Mouse (Mus musculus) embryonic facial prominence, embryonic 13.5 days (tissue): ENCODE data around the gene Vasn. TPM values are rescaled to one million over a fixed set of nuclear protein-coding genes. Genes with fewer than 3 reads are reported as not detected.

ENCODE experiments used
- ATAC-seq: fragments of 200-750 bp; cut with Nextera tagmentation; 2 replicates; pipeline ENCODE4 v1.8.0; 2017; ENCODE audit warnings: low read depth; ENCODE audit not compliant: insufficient number of reproducible peaks, insufficient read depth, low FRiP score, low TSS enrichment
- H3K27ac ChIP-seq: fragments of 300-500 bp; sonication (generic); 2 replicates; pipeline ENCODE4 v1.5.1; 2015; ENCODE audit warnings: moderate library complexity, mild to moderate bottlenecking, inconsistent platforms
- H3K27me3 ChIP-seq: fragments of 300-500 bp; sonication (generic); 2 replicates; pipeline ENCODE4 v1.6.1; 2015; ENCODE audit warnings: mild to moderate bottlenecking, inconsistent platforms
- H3K36me3 ChIP-seq: fragments of 300-500 bp; sonication (generic); 2 replicates; pipeline ENCODE4 v1.6.1; 2015; ENCODE audit warnings: mild to moderate bottlenecking, inconsistent platforms
- H3K4me1 ChIP-seq: fragments of 300-500 bp; sonication (generic); 2 replicates; pipeline ENCODE4 v1.6.1; 2015; ENCODE audit warnings: inconsistent platforms
- H3K4me2 ChIP-seq: fragments of 300-500 bp; sonication (generic); 2 replicates; pipeline ENCODE4 v1.6.1; 2015; ENCODE audit warnings: moderate library complexity, mild to moderate bottlenecking, inconsistent platforms
- H3K4me3 ChIP-seq: fragments of 300-500 bp; sonication (generic); 2 replicates; pipeline ENCODE4 v1.5.1; 2015; ENCODE audit warnings: mild to moderate bottlenecking, inconsistent platforms
- H3K9ac ChIP-seq: fragments of 300-500 bp; sonication (generic); 2 replicates; pipeline ENCODE4 v1.6.1; 2015; ENCODE audit warnings: mild to moderate bottlenecking, inconsistent platforms
- H3K9me3 ChIP-seq: fragments of 300-500 bp; sonication (generic); 2 replicates; pipeline ENCODE4 v1.6.1; 2016; ENCODE audit warnings: inconsistent platforms
- whole genome bisulfite sequencing: fragments of 180-500 bp; shearing (Covaris S2); methylation state at CpG from one replicate; pipeline ENCODE4 v1.1.7; 2015; ENCODE audit warnings: mixed read lengths; 5-methylcytosine and 5-hydroxymethylcytosine counted together
- polyA plus RNA-seq: library from polyadenylated mRNA; unstranded; fragments of >200 nt; fragmentation: Nextera tagmentation; extraction: Ambion mirVana; gene quantifications from 2 replicates; pipeline ENCODE4 v1.2.1, GENCODE M21; 2015

Gene Vasn
- polyA plus RNA-seq, 1 experiment from 2014 or later, result 29.2 TPM

DNA sequence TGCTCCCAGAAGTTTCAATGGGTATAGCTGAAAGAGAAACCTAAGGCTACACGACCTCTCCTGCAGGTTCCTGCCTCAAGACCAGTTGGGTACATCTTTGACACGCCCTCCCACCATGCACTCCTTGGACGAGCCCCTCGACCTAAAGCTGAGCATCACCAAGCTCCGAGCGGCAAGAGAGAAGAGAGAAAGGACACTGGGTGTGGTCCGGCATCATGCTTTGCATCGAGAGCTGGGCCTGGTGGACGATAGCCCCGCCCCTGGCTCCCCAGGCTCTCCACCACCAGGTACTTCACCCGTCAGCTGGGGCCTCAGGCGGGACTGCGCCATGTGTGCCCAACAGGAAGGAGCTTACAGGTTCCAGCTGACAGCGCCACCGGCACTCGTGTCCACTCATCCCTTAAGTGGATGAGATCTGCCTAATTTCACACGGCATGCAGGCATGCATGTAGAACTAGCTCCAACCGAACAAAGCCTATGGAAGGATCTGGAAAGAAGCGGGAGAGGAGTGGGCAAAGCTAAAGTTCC, 31.1 kb upstream of the Vasn start:
- Histone ChIP-seq H3K4me1 (peaks cover 50% of the 10 kb centered on the region), H3K9me3 (no peaks in the 10 kb centered on the region), H3K27ac (no peak overlapping the region), H3K36me3 (peaks cover 52% of the 10 kb centered on the region), H3K9ac (no peak overlapping the region), H3K4me3 (no peak overlapping the region), H3K4me2 (no peak overlapping the region), H3K27me3 (no peaks in the 10 kb centered on the region)
- ATAC-seq, result no peak
- 81% methylated on average over 19 of the region's 19 CpGs for WGBS

DNA sequence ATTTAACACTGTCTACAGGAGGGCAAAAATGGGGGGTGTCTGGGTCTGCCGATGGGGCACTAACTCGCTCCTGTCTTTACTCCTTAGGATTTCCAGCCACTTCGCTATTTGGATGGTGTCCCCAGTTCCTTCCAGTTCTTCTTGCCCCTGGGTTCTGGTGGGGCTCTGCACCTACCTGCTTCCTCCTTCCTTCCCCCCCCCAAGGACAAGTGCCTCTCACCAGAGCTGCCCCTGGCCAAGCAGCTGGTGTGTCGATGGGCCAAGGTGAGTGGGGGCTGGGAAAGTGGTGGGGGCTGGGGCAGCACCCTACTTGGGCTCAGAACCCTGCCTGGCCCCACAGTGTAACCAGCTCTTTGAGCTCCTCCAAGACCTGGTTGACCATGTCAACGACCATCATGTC, 28.5 kb upstream of the Vasn start:
- Histone ChIP-seq H3K4me1 (peaks cover 24% of the 10 kb centered on the region), H3K27ac (no peak overlapping the region), H3K9ac (no peak overlapping the region), H3K4me3 (no peak overlapping the region), H3K4me2 (no peak overlapping the region), H3K9me3 (no peaks in the 10 kb centered on the region), H3K27me3 (no peaks in the 10 kb centered on the region), H3K36me3 (peaks cover 78% of the 10 kb centered on the region)
- ATAC-seq, result no peak
- 92% methylated on average over 5 of the region's 5 CpGs for WGBS

DNA sequence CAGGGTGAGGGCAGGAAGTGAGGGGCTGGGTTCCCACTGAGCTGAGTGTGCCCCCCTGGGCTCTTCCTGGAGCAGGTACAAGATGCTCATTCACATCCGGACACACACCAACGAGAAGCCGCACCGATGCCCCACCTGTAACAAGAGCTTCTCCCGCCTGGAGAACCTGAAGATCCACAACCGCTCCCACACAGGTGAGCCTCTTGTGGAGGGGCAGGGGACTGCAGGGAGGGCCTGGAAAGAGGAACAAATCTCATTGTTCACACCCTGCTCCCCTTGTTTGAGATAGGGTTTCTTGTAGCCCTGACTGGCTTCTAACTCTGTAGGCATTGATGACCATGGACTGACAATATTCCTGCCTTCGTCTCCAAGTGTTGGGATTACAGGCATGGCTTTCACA, 28.1 kb upstream of the Vasn start:
- H3K9ac ChIP-seq, result no peak overlapping the region
- no peak overlapping the region for H3K27ac ChIP-seq
- H3K9me3 ChIP-seq, result no peaks in the 10 kb centered on the region

DNA sequence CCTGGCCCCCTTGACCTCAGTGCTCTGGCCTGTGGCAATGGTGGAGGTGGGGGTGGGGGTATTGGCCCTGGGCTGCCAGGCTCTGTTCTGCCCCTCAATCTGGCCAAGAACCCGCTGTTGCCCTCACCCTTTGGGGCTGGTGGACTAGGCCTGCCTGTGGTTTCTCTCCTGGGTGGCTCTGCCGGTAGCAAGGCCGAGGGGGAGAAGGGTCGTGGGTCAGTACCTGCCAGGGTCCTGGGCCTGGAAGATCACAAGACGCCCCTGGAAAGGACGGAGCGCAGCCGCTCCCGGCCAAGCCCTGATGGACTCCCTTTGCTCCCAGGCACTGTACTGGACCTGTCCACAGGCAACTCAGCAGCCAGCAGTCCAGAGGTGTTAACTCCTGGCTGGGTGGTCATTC, 26.0 kb upstream of the Vasn start:
- no peak overlapping the region for H3K4me2 ChIP-seq
- H3K4me3 ChIP-seq, result no peak overlapping the region
- H3K36me3 ChIP-seq, result peaks cover 97% of the 10 kb centered on the region
- H3K27ac ChIP-seq, result no peak overlapping the region
- WGBS, result 90% methylated on average over 9 of the region's 9 CpGs
- no peak for ATAC-seq
- no peaks in the 10 kb centered on the region for H3K27me3 ChIP-seq
- no peaks in the 10 kb centered on the region for H3K9me3 ChIP-seq
- H3K9ac ChIP-seq, result no peak overlapping the region
- H3K4me1 ChIP-seq, result no peaks in the 10 kb centered on the region

More for the DNA sequence above, 28.1 kb upstream of the Vasn start:
- no peak overlapping the region for H3K4me2 ChIP-seq
- H3K4me3 ChIP-seq, result no peak overlapping the region
- H3K4me1 ChIP-seq, result peaks cover 19% of the 10 kb centered on the region
- no peaks in the 10 kb centered on the region for H3K27me3 ChIP-seq
- H3K36me3 ChIP-seq, result peaks cover 83% of the 10 kb centered on the region
- ATAC-seq, result no peak
- 84% methylated on average over 7 of the region's 7 CpGs for WGBS

DNA sequence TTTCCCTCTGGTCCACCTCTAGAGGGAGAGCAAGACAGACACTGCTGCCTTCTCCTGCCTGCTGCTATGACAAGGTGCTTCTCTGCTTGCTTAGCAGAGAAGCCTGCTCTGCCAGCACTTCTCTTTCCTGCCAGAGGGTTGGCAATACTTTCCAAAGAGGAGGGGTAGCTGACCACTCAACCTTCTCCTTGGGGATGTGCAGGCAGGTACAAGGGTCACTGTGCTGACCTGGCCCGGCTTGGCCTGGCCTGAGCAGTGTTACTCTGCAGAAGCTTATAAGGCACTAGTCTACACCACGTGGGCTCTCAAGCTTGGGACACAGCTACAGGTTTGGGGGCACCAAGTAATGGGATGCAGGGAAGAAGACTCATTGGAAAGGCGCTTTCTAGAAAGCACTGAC, 25.1 kb upstream of the Vasn start:
- no peak overlapping the region for H3K4me3 ChIP-seq
- no peak overlapping the region for H3K27ac ChIP-seq
- H3K9me3 ChIP-seq, result no peaks in the 10 kb centered on the region
- no peak for ATAC-seq
- no peaks in the 10 kb centered on the region for H3K27me3 ChIP-seq
- H3K4me1 ChIP-seq, result no peaks in the 10 kb centered on the region
- no peak overlapping the region for H3K9ac ChIP-seq
- H3K4me2 ChIP-seq, result no peak overlapping the region
- peaks cover 93% of the 10 kb centered on the region for H3K36me3 ChIP-seq
- 92% methylated on average over 3 of the region's 3 CpGs for WGBS

DNA sequence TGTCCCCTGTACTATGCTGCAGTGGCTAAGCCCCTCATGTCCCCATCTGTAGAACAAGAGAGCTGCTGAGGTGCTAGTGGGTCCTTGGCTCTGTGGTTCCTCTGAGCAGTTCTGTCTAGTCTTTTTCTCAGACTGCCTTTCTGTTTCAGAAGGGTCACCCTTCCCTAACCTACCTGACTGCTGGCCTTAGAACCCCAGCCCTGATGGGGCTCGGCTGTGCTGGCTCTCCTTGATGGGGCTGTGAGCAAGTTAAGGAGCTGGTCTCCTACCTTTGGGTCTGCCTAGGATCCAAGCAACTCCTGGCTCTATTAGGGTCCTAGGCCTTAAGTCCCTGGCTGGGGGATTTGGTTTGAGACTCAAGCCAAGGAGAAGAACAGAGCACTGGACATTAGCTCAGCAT, 24.4 kb upstream of the Vasn start:
- H3K36me3 ChIP-seq, result peaks cover 91% of the 10 kb centered on the region
- no peak for ATAC-seq
- WGBS, result 95% methylated on average over 1 of the region's 1 CpGs
- no peak overlapping the region for H3K4me2 ChIP-seq
- H3K9ac ChIP-seq, result no peak overlapping the region
- no peak overlapping the region for H3K4me3 ChIP-seq
- no peak overlapping the region for H3K27ac ChIP-seq
- no peaks in the 10 kb centered on the region for H3K27me3 ChIP-seq
- no peaks in the 10 kb centered on the region for H3K9me3 ChIP-seq
- H3K4me1 ChIP-seq, result no peaks in the 10 kb centered on the region

DNA sequence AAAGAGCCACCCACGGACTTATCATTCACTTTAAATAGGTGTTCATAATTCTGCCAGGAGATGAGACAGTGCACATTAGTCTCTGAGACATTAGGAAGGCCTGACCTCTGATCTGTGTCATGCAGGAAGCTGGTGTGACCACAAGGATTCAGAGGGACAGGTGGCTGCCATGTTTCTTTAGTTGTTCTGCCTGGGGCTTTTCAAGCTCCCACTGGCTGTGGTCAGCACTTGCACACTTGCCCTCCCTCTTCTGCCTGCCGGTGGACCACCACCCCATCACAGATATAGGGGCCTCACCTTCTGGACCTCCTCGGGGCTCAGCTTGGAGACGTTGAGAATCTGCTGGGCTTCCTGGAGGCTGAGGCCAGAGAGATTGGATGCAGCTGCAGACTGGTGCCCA, 22.9 kb upstream of the Vasn start:
- no peak overlapping the region for H3K4me3 ChIP-seq
- H3K9me3 ChIP-seq, result no peaks in the 10 kb centered on the region
- H3K27ac ChIP-seq, result no peak overlapping the region
- no peak overlapping the region for H3K9ac ChIP-seq
- no peak for ATAC-seq
- no peak overlapping the region for H3K4me2 ChIP-seq
- no peaks in the 10 kb centered on the region for H3K4me1 ChIP-seq
- WGBS, result 74% methylated on average over 4 of the region's 4 CpGs
- H3K27me3 ChIP-seq, result no peaks in the 10 kb centered on the region
- H3K36me3 ChIP-seq, result peaks cover 76% of the 10 kb centered on the region

DNA sequence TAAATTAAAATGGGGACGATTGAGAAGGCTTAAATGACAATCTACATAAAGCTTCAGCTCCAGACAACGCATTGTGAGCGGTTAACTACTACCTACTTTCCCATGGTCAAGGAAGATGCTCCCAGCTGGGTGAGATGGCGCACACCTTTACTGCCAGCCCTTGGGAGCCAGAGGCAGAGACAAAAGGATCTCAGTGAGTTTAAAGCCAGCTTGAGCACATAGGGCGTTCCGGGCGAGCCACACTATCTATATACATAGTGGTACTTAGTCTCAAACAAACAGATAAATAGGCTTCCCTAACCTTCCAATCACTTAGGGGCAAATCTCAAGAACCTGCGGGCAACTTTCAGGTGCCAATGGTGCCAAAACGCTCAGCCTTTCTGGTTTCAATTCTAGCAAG, 15.7 kb upstream of the Vasn start:
- 17% methylated on average over 9 of the region's 9 CpGs for WGBS
- peak overlapping the region; percentile 89 for H3K9ac ChIP-seq

DNA sequence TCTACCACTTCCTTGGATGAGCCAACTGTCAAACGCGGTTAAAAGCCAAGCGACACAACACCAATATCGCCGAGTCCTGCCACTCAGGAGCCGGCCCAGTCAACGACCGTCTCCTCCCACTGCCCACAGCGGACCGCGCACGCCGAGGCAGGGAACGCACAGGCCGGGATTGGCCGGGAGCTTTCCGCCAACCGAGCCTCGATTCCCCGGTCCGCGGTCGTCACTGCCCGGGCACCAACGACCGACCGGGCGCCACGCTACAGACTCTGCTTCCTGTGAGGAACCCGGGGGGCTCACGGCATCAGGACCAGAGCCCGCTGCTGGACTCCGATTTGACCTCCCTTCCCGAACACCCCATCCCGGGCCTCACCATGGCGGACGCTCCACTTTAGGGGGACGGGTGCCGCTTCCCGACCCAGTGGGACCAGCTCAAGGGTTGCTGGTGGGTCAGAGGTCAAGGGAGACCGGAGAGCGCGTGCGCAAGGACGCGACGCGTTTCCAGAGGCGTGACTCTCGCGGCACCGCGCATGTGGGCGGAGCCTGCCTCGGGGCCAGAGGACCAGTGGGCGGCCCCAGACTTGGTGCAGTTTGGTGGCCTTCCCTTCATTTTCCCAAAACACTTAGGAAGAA, 15.1 kb upstream of the Vasn start, which contains the start of gene Pam16:
Gene Pam16, minus strand, starts transcription at position 508 of the 630 bp plus-strand sequence.
- peaks cover 23% of the 10 kb centered on the region for H3K4me1 ChIP-seq
- peak; percentile 62; the same call in 1 of the 2 replicates for ATAC-seq
- H3K9ac ChIP-seq, result peak within 1 kb of the TSS; percentile 89
- H3K9me3 ChIP-seq, result no peaks in the 10 kb centered on the region
- peaks cover 25% of the 10 kb centered on the region; the same call in 1 of the 2 replicates for H3K36me3 ChIP-seq
- peak within 1 kb of the TSS; percentile 87 for H3K27ac ChIP-seq
- WGBS, result under 1% methylated on average over 56 of the region's 56 CpGs
- H3K27me3 ChIP-seq, result no peaks in the 10 kb centered on the region
- peak within 1 kb of the TSS; percentile 79 for H3K4me2 ChIP-seq
- peak within 1 kb of the TSS; percentile 79 for H3K4me3 ChIP-seq

More for the DNA sequence above, 15.7 kb upstream of the Vasn start:
- Histone ChIP-seq H3K4me3 (peak overlapping the region; percentile 79), H3K9me3 (no peaks in the 10 kb centered on the region), H3K4me1 (peaks cover 23% of the 10 kb centered on the region), H3K4me2 (peak overlapping the region; percentile 79), H3K27ac (peak overlapping the region; percentile 87), H3K27me3 (no peaks in the 10 kb centered on the region), H3K36me3 (peaks cover 22% of the 10 kb centered on the region; the same call in 1 of the 2 replicates)
- no peak for ATAC-seq

DNA sequence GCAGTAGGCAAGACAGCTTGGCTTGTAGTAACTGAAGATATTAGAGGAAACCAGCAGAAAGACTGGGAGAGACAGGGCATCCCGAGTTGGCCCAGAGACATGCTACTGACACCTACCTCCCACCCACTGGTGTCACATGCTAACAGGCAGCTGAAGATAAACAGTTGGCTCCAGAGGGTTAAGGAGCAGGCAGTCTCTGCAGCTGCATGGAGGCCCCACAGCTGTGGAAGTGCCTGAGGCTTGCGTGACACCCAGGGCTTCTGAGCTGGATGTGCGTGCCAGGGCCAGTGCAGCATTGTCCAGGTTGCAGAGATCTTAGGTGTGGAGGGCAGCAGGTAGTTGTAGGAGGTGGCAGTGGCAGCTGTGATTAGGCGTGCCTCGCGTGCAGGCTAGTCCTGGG, 12.6 kb upstream of the Vasn start:
- Histone ChIP-seq H3K9ac (no peak overlapping the region), H3K9me3 (no peaks in the 10 kb centered on the region), H3K27ac (no peak overlapping the region), H3K36me3 (peaks cover 30% of the 10 kb centered on the region), H3K4me1 (peaks cover 23% of the 10 kb centered on the region), H3K4me2 (no peak overlapping the region), H3K4me3 (no peak overlapping the region), H3K27me3 (no peaks in the 10 kb centered on the region)
- 84% methylated on average over 6 of the region's 6 CpGs for WGBS
- ATAC-seq, result no peak

DNA sequence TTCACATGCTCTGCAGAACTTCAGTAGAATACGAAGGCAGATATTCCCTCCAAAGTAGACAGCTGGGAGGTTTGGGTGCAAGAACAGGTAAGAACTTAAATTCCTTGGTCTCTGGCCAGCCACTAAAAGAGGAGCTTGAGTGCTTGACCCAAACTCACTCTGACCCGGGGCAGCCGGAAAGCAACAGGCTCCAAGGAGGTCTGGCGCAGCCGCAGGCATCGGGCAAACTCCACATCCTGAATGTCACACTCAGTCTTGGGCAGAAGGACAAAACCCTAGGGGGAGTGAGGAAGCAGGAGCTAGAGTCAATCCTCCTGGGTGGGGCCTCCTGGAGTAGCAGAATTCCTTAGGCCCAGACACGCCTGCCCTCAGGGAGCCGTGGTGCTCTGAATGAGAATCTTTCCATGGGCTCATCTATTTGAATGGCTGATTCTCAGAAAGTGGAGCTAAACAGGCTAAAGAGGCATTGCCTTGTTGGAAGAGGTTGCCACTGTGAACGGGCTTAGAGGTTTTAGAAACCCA, 10.8 kb upstream of the Vasn start:
- no peak overlapping the region for H3K27ac ChIP-seq
- H3K4me2 ChIP-seq, result no peak overlapping the region
- no peaks in the 10 kb centered on the region for H3K27me3 ChIP-seq
- WGBS, result 92% methylated on average over 9 of the region's 9 CpGs
- no peaks in the 10 kb centered on the region for H3K9me3 ChIP-seq
- H3K4me3 ChIP-seq, result no peak overlapping the region
- peaks cover 35% of the 10 kb centered on the region for H3K36me3 ChIP-seq
- H3K9ac ChIP-seq, result no peak overlapping the region
- no peak for ATAC-seq
- peaks cover 9% of the 10 kb centered on the region for H3K4me1 ChIP-seq

DNA sequence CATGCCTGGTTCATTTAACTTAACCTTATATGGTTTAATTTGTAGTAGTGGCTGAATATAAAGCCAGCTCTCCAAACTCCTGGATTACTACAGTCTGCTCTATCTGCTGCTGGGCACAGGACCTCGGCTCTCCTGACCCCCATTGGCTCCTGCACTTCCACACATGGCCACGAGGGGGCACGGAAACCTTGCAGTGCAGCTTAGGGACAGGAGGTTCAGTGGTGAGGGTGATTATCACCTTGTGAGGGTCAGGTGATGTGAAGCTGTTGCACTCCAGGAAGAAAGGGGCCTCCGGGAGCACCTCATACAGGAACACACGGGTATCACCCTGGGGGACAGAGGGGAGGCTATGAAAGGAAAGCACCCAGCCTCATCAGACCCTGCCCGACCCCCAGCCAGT, 9.8 kb upstream of the Vasn start:
- no peak overlapping the region for H3K9ac ChIP-seq
- H3K27me3 ChIP-seq, result no peaks in the 10 kb centered on the region
- H3K4me3 ChIP-seq, result no peak overlapping the region
- H3K36me3 ChIP-seq, result peaks cover 45% of the 10 kb centered on the region
- 23% methylated on average over 6 of the region's 6 CpGs for WGBS
- 0 out of 2 replicates have a peak, but pooled peaks have one; percentile 4 for ATAC-seq
- no peak overlapping the region for H3K27ac ChIP-seq
- peaks cover 6% of the 10 kb centered on the region; the same call in 1 of the 2 replicates for H3K4me1 ChIP-seq
- H3K9me3 ChIP-seq, result no peaks in the 10 kb centered on the region
- H3K4me2 ChIP-seq, result no peak overlapping the region
